Mouse (Mus musculus): ENCODE measurements around the gene Gm37240.

DNA sequence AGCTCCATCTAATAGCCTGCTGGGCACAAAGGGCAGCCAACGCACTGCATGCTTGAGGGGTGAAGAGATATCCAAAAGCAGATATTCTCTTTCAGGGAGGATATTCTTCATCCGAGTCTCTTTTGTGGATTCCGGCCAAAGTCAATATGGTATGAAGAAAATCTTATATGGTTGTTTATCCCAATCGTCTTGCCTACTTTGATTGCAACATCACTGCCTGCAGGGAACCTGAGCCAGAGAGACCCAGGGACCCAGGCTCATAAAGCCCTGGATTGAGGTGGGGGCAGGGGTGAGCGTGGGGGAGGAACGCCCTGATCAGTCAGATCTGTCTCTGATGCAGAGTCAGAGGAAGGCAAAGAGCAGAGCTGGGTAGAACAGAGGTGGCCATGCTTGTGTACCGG is 122.4 kb downstream of the Gm37240 start:
- TF ChIP-seq CTCF (IDR thresholded peaks at IDR 0.05; ENCODE audit: borderline replicate concordance, extremely low read depth, insufficient read depth, insufficient read length) (no peak), POLR2A (IDR thresholded peaks at IDR 0.05; ENCODE audit: borderline replicate concordance, extremely low read depth, insufficient read depth, insufficient read length, poor library complexity, severe bottlenecking) (no peak)
